Mouse (Mus musculus) Patski (cell line): ENCODE data around the gene Arih2. TPM values are rescaled to one million over a fixed set of nuclear protein-coding genes. Genes with fewer than 3 reads are reported as not detected.

Experiments
- ATAC-seq: fragments of 100-300 bp; one replicate; pipeline ENCODE4 v1.8.0; 2021
- CTCF ChIA-PET: fragments of 350-600 bp; sonication (Branson Sonifier 250); formaldehyde crosslinking; loops from one replicate; lab custom pipeline; 2022; ENCODE audit warnings: inconsistent platforms; lab: Charles Lee
- POLR2A ChIA-PET: fragments of 350-600 bp; sonication (Branson Sonifier 250); formaldehyde crosslinking; loops from one replicate; lab custom pipeline; 2022; ENCODE audit warnings: antibody characterized with exemption, inconsistent platforms; lab: Charles Lee
- DNase-seq: peaks from one replicate; pipeline ENCODE4 v3.0.0-alpha.2; 2011; ENCODE audit warnings: low read depth, low spot score
- H3K27me3 ChIP-seq: fragments of 371-371 bp; one replicate; pipeline ENCODE4 v1.5.1; 2021
- CTCF ChIP-seq: fragments of 100-300 bp; IDR thresholded peaks from one replicate; pipeline ENCODE4 v1.5.1; 2021
- in situ Hi-C: fragments of 300-500 bp; cut with MboI; formaldehyde crosslinking; loops from 3 replicates; pipeline ENCODE4 v1.11.1; 2018; ENCODE audit warnings: low pct_unique_long_range_greater_than_20kb, mixed read lengths
- polyA plus RNA-seq: library from polyadenylated mRNA; unstranded; gene quantifications from one replicate; pipeline ENCODE4 v1.2.3, GENCODE M21; 2021

The Arih2 gene
- polyA plus RNA-seq, 1 experiment from 2014 or later, result 43.7 TPM

DNA sequence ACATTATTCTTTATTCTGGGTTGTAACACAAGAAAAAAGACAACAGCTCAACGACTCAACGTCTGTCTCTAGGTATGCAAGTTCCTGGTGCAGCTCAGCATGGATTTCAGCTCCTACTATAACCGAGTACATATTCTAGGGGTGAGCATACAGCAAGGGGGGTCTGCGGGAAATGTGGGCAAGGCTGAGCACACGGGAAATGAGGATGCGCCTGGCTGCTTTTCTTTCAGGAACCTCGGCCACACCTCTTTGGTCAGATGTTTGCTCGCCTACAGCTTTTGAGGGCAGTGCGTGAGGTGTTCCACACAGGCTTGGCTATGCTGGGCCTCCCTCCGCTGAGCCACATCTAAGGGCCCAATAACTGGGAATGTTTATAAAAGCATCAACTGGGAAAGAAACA is 76.9 kb downstream of the Arih2 start:
- no peak for ATAC-seq
- POLR2A ChIA-PET, result interaction anchor here (0.6 kb wide), 1 partner anchor 264 kb away, joined by 3 read pairs; no protein-coding TSS in a partner anchor
- DNase-seq, result no peak
- in situ Hi-C loops, result no loop called here
- H3K27me3 ChIP-seq, result no peaks in the 10 kb centered on the region
- TF ChIP-seq CTCF, result no peak
- CTCF ChIA-PET, result no interaction called here

DNA sequence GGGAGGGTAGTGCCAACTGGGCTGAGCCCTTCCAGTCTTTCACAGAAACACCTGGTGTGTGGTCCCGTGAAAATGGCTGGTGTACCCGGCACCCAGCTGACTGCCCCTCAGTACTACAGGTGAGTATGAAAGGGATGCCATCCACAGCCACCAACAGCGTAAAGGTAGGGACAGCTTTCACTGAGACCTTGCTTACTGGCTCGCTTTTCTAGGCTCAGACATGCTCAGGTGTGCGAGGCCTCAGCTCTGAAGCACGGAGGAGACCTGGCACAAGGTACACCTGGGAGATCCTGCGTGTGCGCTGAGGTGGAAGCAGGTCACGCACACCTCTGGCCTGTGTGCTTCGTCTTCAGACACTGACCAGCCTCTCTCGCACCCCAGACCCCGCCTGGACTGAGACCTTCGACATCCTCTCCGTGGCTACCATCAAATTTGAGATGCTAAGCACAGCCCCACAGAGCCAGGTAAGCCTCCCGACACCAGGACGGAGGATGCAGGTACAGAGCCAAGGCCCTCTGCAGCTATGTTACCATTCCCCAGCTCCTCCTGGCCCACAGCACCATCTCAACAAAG is 77.7 kb downstream of the Arih2 start:
- TF ChIP-seq CTCF, result no peak
- H3K27me3 ChIP-seq, result no peaks in the 10 kb centered on the region
- CTCF ChIA-PET, result interaction anchor here (0.9 kb wide), 1 partner anchor 49 kb away, joined by 3 read pairs; no protein-coding TSS in a partner anchor
- in situ Hi-C loops, result no loop called here
- POLR2A ChIA-PET, result interaction anchor here (0.6 kb wide), 1 partner anchor 47 kb away, joined by 3 read pairs; no protein-coding TSS in a partner anchor
- DNase-seq (no peak), ATAC-seq (no peak)

DNA sequence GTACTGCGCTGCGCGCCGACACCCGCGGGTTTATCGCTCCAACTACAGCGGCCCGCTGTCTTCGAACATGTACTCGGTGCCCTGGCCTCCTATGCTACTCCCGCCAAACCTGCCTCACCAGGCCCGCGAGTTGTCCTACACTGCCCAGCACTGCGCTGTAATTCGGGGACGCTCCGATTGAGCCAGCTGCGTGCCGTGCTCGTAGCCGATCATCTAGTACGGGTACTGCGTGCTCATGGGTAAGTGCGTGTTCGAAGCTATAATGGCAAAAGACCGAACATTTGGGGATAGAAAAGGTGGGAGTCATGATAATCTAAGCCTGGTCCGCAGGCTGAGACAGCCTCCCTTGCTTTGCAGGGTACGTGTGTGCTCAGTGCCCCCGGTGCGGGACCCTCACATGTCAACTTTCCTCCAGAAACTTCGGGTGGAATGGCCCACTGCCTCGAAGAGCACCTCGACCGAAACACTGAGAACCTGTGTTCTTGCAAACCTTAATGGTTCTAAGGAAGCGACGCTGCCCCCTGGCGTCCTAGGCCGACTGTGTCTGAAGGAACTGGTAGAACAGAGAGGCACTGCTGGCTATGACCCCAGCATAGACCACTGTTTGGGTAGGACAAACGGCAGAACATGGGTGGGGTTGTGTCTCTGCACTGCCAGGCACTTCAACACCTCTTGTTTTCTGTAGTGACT is 78.8 kb downstream of the Arih2 start:
- no peak for TF ChIP-seq CTCF
- ChIA-PET POLR2A (no interaction called here), CTCF (interaction anchor here (0.9 to 1.6 kb wide), 2 partner anchors 9 to 48 kb away, joined by 3 to 4 read pairs; no protein-coding TSS in a partner anchor)
- in situ Hi-C loops, result no loop called here
- ATAC-seq, result peak; percentile 15
- DNase-seq, result no peak
- no peaks in the 10 kb centered on the region for H3K27me3 ChIP-seq

DNA sequence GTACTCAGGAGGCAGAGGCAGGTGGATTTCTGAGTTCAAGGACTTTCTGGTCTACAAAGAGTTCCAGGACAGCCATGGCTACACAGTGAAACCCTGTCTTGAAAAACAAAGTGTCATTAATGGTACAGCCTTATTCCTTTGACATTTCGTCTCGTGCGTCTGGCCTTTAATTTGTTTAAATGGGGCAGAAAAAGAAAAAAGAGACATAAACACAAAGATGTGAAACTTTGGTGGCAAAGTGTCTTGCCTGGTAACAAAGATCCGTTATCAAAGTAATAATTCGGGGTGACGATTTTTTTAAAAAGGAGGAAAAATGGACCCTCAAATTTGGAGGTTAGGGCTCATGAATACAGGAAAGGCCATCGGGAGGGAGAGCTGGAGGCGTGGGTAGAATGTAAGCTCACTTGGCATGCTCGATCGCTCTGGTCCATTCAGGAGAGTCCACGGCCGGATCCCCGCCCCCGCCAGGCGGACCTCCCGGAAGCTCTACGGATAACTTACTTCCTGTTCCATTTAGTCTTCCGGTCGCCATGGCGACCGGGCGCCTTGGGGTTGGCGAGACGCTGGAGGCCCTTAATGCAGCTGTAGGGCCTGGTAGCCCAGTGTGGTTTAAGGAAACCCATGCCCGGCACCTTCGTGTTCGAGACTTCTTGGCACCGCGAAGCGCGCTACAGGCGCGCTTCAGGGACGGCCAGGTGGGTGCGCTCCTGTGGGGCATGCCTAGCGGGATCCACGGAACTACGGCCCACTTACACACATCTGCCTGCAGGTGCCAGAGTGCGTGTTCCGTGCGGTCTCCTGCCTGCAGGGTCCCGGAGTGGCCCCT is 79.6 kb downstream of the Arih2 start, which contains the start of gene Dalrd3:
Dalrd3 (plus strand) TSS at position 506 of the 826 bp plus-strand sequence.
- in situ Hi-C loops, result no loop called here
- POLR2A ChIA-PET, result interaction anchor here (1.3 kb wide), 1 partner anchor 8 kb away, joined by 3 read pairs; no protein-coding TSS in a partner anchor
- H3K27me3 ChIP-seq, result no peaks in the 10 kb centered on the region
- CTCF ChIA-PET, result interaction anchor here (1.6 kb wide), 1 partner anchor 8 kb away, joined by 4 read pairs; no protein-coding TSS in a partner anchor
- ATAC-seq (peak; percentile 38), DNase-seq (no peak)
- no peak for TF ChIP-seq CTCF

DNA sequence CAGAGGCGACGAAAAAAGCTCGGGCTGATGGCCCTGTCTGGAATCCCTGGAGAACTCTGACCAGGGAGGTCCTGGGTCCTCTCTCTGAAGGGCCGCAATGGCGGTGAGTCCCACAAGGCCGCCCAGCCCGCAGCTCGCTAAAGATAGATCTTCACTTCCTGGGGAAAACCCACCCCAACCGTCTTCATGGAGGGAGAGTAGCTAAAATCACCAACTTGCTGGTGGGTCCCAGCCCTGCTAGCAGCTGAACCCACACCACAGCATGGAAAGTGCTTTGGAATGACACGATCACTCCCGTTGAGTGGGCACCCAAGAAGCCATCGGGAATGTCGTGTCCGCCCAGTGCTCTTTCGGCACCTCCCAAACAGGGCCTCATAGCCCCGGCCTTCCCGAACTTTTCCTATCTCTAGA is 80.7 kb downstream of the Arih2 start:
- CTCF ChIA-PET, result no interaction called here
- DNase-seq, result no peak
- POLR2A ChIA-PET, result interaction anchor here (1.3 kb wide), 2 partner anchors 9 to 51 kb away, joined by 3 to 6 read pairs; partner anchors contain the start of gene Qrich1
- no peaks in the 10 kb centered on the region for H3K27me3 ChIP-seq
- no peak for ATAC-seq
- no peak for TF ChIP-seq CTCF
- in situ Hi-C loops, result no loop called here

DNA sequence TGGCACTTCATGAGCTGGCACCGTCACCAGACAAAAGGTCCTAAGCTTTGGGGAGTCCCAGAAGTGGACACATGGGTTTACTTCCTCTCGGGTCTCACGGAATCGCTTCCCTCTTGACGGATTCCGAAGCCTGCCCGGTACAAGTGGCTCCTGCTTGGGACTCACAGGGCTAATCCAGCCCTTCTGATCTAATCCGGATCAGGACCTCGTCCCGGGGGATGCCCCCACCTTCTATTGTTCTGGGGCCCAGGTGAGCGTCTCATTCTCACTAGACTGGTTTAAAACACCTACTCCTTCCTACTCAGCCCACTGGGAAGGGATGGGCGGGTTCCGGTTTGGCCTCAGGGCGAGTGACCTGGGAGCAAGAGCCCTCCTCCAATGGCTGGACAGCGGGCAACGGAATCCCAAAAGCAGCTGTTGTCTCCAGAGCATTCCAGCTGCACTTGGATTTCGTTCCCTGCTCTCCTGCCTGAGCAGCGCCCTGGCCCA is 81.2 kb downstream of the Arih2 start:
- no peaks in the 10 kb centered on the region for H3K27me3 ChIP-seq
- TF ChIP-seq CTCF, result no peak
- DNase-seq, result no peak
- ATAC-seq, result no peak
- ChIA-PET CTCF (interaction anchor here (1.0 to 1.3 kb wide), 2 partner anchors 14 to 44 kb away, joined by 3 to 4 read pairs; no protein-coding TSS in a partner anchor), POLR2A (interaction anchor here (1.1 to 1.3 kb wide), 3 partner anchors 9 to 51 kb away, joined by 3 to 6 read pairs (median 5); partner anchors contain the start of gene Qrich1)
- in situ Hi-C loops, result no loop called here

DNA sequence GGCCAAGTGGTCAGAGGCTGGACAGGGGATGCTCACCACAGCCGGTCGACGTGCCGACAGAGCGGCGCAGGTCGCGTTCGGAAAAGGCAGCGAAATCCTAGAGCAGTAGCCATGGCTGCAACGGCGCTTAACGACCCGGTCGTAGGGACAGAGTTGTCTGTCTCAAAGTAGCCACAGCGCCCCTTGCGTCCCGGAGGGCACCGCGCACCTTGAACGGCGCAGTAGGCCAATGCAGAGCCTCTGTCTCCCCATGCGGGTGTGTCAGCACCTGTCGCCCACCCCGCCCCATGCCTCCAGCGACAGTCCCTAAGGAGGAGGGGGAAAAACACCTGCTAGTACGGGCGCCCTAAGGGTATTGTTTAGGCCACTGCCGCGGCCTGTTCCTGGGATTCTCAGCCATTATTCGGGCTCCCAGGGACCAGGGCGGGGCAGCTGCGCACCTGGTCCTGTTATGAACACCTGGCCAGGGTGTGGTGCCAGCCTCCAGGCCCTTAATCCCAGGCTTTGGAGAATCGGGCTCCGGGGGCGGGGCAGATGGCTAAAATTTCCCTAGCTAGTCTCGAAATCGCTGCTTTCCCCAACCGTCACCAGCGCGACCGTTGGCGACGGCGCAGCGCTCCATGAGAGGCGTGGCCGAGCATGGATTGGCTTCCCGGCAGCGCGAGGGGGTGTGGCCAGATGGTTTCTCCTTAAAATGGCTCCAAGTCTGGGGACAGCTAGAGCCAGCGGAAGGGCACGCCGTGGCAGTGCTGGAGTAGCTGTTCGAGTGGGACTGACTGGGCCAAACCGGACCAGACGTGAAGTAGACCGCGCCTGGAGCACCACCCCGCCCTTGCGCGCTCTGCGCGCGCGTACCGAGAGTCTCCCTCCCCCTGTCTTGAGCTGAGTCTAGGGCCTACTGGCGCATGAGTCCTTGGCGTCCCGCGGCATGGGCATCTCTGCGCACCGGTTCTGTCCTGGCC is 82.1 kb downstream of the Arih2 start, which contains the start of gene Ndufaf3:
Ndufaf3 (minus strand) TSS at position 620 of the 962 bp plus-strand sequence.
- ATAC-seq (peak; percentile 70), DNase-seq (no peak)
- no peaks in the 10 kb centered on the region for H3K27me3 ChIP-seq
- TF ChIP-seq CTCF, result no peak
- in situ Hi-C loops, result no loop called here
- ChIA-PET CTCF (interaction anchor here (1.0 to 1.3 kb wide), 2 partner anchors 13 to 43 kb away, joined by 3 to 4 read pairs; no protein-coding TSS in a partner anchor), POLR2A (interaction anchor here (0.7 to 1.1 kb wide), 2 partner anchors 10 to 49 kb away, joined by 3 to 5 read pairs; no protein-coding TSS in a partner anchor)

DNA sequence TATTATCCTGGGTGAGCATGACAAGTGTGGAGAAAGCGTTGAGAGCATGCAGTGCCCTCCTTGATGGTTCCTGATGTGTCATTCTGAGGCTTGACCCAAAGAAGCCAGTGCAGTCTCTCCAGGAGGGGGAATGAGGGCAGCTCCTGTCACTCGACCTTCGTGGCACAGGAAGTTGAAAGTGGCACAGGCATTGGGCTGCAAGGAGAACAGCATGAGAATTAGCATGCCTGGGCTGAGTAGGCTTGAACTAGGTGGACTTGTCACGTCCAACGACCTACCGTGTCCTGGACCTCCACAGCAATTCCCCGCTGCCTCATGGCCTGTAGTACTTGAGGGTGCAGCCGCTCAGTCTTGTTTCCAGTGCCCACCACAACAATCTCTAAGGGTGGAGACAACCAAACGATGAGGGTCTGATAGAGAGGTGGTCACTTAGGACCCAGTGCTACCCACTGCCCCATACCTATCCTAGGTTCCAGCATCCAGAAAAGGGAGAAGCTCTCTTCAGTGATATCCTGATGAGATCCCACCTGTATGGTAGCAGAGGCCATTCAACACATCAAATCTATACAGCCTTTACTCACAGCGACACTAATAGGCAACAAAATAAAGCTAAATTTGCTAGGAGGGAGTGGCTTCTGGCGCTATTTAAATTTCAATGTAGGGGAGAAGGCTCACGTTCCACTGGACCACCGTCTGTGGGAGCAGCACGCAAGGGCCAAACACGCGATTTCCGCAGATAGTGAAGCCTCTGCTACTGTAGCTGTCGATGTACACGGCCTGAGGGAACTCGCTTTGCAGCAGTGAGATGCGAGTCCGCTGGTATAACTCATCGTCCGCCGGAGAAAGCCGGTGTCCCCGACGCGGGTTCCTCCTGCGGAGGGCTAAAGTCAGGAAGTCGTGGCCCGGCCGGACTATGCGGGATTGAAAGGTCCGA is 83.0 kb downstream of the Arih2 start:
- peak; percentile 1 for ATAC-seq
- no peaks in the 10 kb centered on the region for H3K27me3 ChIP-seq
- ChIA-PET POLR2A (no interaction called here), CTCF (no interaction called here)
- DNase-seq, result no peak
- in situ Hi-C loops, result no loop called here
- TF ChIP-seq CTCF, result no peak
